Comparison of ENCODE assay signal across 16 mouse cellular contexts in genomic region chr2:5851866-5852265, GRCm38 (mm10). TPM values are rescaled to one million over a fixed set of nuclear protein-coding genes. Genes with fewer than 3 reads are reported as not detected.
"Had no signal": no experiment of that assay in that cellular context is flagged by ENCODE, and none has a peak within 500 bp of the region (broad histone marks: within the 10 kb centered on the region; RNA-seq: fewer than 3 reads in every experiment).

No protein-coding gene starts in this region.

- H3K9ac ChIP-seq: liver, embryonic 13.5 days; lung, embryonic 14.5 days; midbrain, embryonic 13.5 days; neural tube, embryonic 13.5 days had no signal

- H3K9me3 ChIP-seq: liver, embryonic 13.5 days; megakaryocyte, embryonic 14.5 days; midbrain, embryonic 10.5 days; midbrain, embryonic 13.5 days; neural tube, embryonic 13.5 days had no signal

- ATAC-seq: intestine, postnatal 0 days; midbrain, embryonic 13.5 days; midbrain, embryonic 16.5 days had no signal

- H3K4me2 ChIP-seq: liver, embryonic 13.5 days; lung, embryonic 14.5 days; midbrain, embryonic 13.5 days; neural tube, embryonic 13.5 days had no signal

- H3K27me3 ChIP-seq: liver, embryonic 13.5 days; megakaryocyte, embryonic 14.5 days; midbrain, embryonic 13.5 days; neural tube, embryonic 13.5 days had no signal

- H3K4me3 ChIP-seq: left cerebral cortex, adult 2 months; liver, embryonic 13.5 days; megakaryocyte, embryonic 14.5 days; midbrain, embryonic 10.5 days; midbrain, embryonic 13.5 days; myocyte; neural tube, embryonic 13.5 days had no signal

- H3K4me1 ChIP-seq: midbrain, embryonic 10.5 days had no signal

- H3K27ac ChIP-seq: left cerebral cortex, adult 2 months; liver, embryonic 13.5 days; midbrain, embryonic 10.5 days; midbrain, embryonic 13.5 days; neural tube, embryonic 13.5 days had no signal

- DNase-seq: kidney, adult 2 months; kidney, postnatal 10 days; kidney, postnatal 36 days; liver, embryonic 13.5 days; lung, embryonic 14.5 days; retina, postnatal 1 day; thymus, postnatal 25 days had no signal

RNA-seq across cellular contexts. Expression of gene Gm13199, which starts 10.9 kb away (rescaled TPM):
- total RNA-seq: monocyte, adult 5-6 weeks had no signal
